Mouse (Mus musculus) heart, postnatal 14 days (tissue): ENCODE data around the gene Dlx1. TPM values are rescaled to one million over a fixed set of nuclear protein-coding genes. Genes with fewer than 3 reads are reported as not detected.

ENCODE experiments used
- DNase-seq, 2 experiments: peaks; one replicate each; pipeline ENCODE4 v3.0.0; 2021 to 2022
- intact Hi-C: fragments of 180-260 bp; cut with DNase I; formaldehyde crosslinking; loops from one replicate; pipeline ENCODE4 v1.15.1; 2025
- total RNA-seq, 2 experiments: library from RNA; stranded (reverse); gene quantifications; 2 replicates each; pipeline ENCODE4 v1.2.3; 2021

Dlx1 gene
- total RNA-seq, 2 experiments from 2014 or later, result 0.44 to 0.60 TPM

GRCm38 (mm10) chr2:71527323-71528013, 445 bp upstream of the Dlx1 start:
- intact Hi-C loops, result no loop called here

DNA sequence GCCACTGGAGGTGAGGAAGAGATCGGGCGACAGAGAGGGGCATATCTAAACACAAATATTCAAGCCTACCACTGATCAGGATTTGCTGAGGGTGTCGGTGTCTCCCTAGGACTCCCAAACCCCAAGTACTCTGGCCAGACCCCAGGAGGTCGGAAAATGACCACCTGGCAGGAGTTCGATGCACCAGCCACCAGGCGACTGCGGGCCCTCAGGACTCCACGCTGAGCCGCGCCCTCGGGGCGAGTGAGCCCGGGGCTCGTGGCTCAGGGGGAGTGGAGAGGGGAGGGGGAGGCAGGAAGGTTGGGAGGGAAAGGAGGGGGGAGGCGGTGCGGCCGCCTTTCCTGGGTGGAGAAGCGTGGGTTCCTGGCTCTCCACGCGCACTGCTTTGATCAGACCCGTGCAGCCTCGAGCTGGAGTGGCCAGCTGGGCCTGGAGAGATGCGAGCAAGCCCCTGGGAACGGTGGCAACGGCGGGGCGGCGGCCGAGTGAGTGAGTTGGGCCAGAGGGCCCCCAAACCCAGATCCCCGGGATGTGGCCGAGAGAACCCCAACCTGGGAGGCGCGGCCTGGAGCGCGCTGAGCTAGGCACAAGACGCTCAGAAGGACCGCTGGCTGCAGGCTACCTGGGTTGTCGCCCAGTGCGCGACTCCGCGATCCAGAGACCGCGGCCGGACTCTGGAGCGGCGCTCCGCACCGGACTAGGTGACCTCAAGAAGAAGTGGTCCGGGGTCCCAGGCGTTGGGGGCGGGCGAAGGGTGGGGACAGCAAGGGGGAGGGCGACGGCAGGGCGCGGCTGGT, 999 bp downstream of the Dlx1 start:
- intact Hi-C loops, result no loop called here
- DNase-seq, result peak in 1 of 2 experiments; percentile 23

More at GRCm38 (mm10) chr2:71527323-71528013, 445 bp upstream of the Dlx1 start:
- no peak for DNase-seq

GRCm38 (mm10) chr2:71529511-71530351, 1.8 kb downstream of the Dlx1 start:
- peak; percentile 74 to 78 for DNase-seq
- intact Hi-C loops, result loop anchor here (2.0 to 5.0 kb wide), 2 partner anchors 15 to 77 kb away; partner anchors contain the start of gene Metap1d

- DNase-seq, result no peak
- intact Hi-C loops, result loop anchor here (2.0 to 5.0 kb wide), 2 partner anchors 14 to 78 kb away; partner anchors contain the start of gene Metap1d
Observed at GRCm38 (mm10) chr2:71530391-71531123, 2.6 kb downstream of the Dlx1 start.

DNA sequence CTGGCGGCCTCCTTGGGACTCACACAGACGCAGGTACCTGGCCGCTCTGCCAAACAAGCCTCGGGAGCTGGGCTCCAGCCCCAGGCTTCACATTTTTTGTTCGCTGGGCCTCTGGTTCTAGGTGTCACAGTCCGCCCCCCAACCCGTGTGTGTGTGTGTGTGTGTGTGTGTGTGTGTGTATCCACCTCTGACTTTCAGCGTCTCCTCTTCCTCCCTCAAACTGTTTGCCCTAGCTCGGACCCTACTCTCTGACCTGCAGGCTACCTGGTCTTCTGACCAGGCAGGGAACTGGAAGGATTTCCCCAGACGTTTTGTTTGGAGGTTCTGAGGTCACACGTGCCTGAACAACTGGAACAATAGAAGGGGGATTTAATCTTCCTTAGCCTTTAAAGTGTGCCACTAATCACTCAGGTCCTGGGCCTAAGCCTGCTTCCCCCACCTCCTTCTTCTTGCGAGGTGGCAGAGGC, 3.2 kb downstream of the Dlx1 start:
- DNase-seq, result no peak
- intact Hi-C loops, result loop anchor here (2.0 to 5.0 kb wide), 2 partner anchors 14 to 79 kb away; partner anchors contain the start of gene Metap1d

DNA sequence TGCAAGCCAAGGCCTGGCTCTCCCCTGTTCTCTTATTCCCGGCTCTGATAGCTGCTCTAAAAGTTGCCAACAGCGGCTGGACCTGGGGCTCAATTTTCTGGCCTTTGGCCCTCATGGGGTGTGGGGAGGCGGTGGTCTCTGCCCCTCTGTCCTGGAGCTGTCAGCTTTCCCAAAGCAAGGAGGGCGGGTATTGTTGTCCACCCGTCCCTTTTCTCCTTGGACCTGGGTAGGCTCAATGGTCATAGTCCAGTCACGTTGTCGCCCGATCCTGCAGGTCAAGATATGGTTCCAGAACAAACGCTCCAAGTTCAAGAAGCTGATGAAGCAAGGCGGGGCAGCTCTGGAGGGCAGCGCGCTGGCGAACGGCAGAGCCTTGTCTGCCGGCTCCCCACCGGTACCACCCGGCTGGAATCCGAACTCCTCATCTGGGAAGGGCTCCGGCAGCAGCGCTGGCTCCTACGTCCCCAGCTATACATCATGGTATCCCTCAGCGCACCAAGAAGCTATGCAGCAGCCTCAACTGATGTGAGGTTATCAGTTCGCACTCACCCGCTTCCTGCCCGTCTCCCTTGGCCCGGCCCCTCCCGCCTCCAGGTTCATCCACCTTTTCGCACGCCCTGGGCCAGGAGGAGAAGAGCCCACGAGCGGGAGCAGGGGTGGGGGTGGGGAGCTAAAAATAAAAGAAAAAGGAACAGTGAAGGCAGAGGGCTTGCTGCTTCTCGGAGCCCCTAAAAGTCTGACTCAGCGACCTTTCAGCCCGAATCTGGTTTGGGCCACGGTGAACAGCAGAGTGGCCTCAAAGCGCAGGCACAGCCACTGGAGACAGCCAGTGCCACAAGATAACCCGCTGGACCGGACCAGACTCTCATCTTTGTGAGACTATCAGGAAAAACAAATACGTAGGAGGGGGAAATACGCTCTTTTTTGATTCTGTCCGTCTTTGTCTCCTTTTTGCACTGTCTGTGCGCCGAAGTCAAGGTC, 4.4 kb downstream of the Dlx1 start:
- intact Hi-C loops, result loop anchor here (2.0 to 5.0 kb wide), 2 partner anchors 13 to 80 kb away; partner anchors contain the start of gene Metap1d
- no peak for DNase-seq

- intact Hi-C loops, result loop anchor here (5.0 kb wide), 1 partner anchor 81 kb away; the partner anchor contains the start of gene Metap1d
- DNase-seq, result no peak
Observed at GRCm38 (mm10) chr2:71533094-71533493, 5.2 kb downstream of the Dlx1 start.

- no peak for DNase-seq
Observed at GRCm38 (mm10) chr2:71534242-71535052, 6.5 kb downstream of the Dlx1 start.

GRCm38 (mm10) chr2:71540611-71541417, 12.9 kb downstream of the Dlx1 start:
- intact Hi-C loops, result loop anchor here (10.0 kb wide), 1 partner anchor 286 kb away; no protein-coding TSS in a partner anchor
- DNase-seq, result no peak

More at GRCm38 (mm10) chr2:71534242-71535052, 6.5 kb downstream of the Dlx1 start:
- intact Hi-C loops, result loop anchor here (5.0 kb wide), 1 partner anchor 82 kb away; the partner anchor contains the start of gene Metap1d

- intact Hi-C loops, result loop anchor here (10.0 kb wide), 1 partner anchor 287 kb away; no protein-coding TSS in a partner anchor
- DNase-seq, result no peak
Observed at GRCm38 (mm10) chr2:71541418-71542226, 13.7 kb downstream of the Dlx1 start.

GRCm38 (mm10) chr2:71542227-71542815, 14.4 kb downstream of the Dlx1 start:
- intact Hi-C loops, result loop anchor here (10.0 kb wide), 1 partner anchor 288 kb away; no protein-coding TSS in a partner anchor
- DNase-seq, result no peak

GRCm38 (mm10) chr2:71542816-71543301, 14.9 kb downstream of the Dlx1 start:
- intact Hi-C loops, result loop anchor here (10.0 kb wide), 1 partner anchor 288 kb away; no protein-coding TSS in a partner anchor
- peak in 1 of 2 experiments; percentile 34 for DNase-seq

- intact Hi-C loops, result loop anchor here (10.0 kb wide), 1 partner anchor 289 kb away; no protein-coding TSS in a partner anchor
- DNase-seq, result no peak
Observed at GRCm38 (mm10) chr2:71543531-71543930, 15.6 kb downstream of the Dlx1 start.

GRCm38 (mm10) chr2:71543948-71544347, 16.0 kb downstream of the Dlx1 start:
- DNase-seq, result no peak
- intact Hi-C loops, result loop anchor here (2.0 to 10.0 kb wide), 2 partner anchors 13 to 289 kb away; no protein-coding TSS in a partner anchor
